In genomic region chr7:15922220-15922773, GRCm38 (mm10) we compare ENCODE assay signal across 8 mouse cellular contexts. TPM values are rescaled to one million over a fixed set of nuclear protein-coding genes. Genes with fewer than 3 reads are reported as not detected.
A peak's percentile ranks its signal among the peaks of the same experiment; 100 is the strongest.
DNase-seq lines count a peak whose midpoint lies in the region; ATAC-seq lines count a peak whose summit lies in the region.

Selenow (minus strand) TSS chr7:15922402.

- peaks cover 28% of the 10 kb centered on the region for H3K36me3 ChIP-seq in intestine, embryonic 14.5 days (ENCODE audit: control insufficient read depth, insufficient read depth, low read length)

- peak within 1 kb of the TSS; percentile 74 for H3K4me3 ChIP-seq in intestine, embryonic 14.5 days (ENCODE audit: low read depth, low read length)

- WGBS in intestine, embryonic 14.5 days: under 1% methylated on average over 33 of the region's 33 CpGs

- intact Hi-C loops in left cerebral cortex, postnatal 14 days (cut with DNase I): no loop called here

- ATAC-seq in intestine, embryonic 14.5 days (replicated peaks; ENCODE audit: low FRiP score, low TSS enrichment, low read depth): peak; percentile 98

- peak within 1 kb of the TSS; percentile 85 for H3K9ac ChIP-seq in intestine, embryonic 14.5 days (ENCODE audit: low read length)

- no peaks in the 10 kb centered on the region for H3K27me3 ChIP-seq in intestine, embryonic 14.5 days (replicated peaks; ENCODE audit: control insufficient read depth, insufficient read depth, low read length)

- DNase-seq in adrenal gland, adult (ENCODE audit: inconsistent age in 2 of 2, low spot score in 1 of 2): peak; percentile 92 to 98
- DNase-seq in embryo, embryonic 10.5 days (ENCODE audit: low spot score): peak; percentile 95
- DNase-seq in gastrocnemius, postnatal 25 days: peak; percentile 90
- peak; percentile 97 for DNase-seq in intestine, embryonic 14.5 days (ENCODE audit: low spot score)
- DNase-seq in left cerebral cortex, postnatal 14 days (ENCODE audit: low spot score in 2 of 2): peak; percentile 92 to 96
- peak; percentile 95 for DNase-seq in mesoderm, embryonic 11.5 days (ENCODE audit: low read depth, low spot score)
- DNase-seq in right cerebral cortex, postnatal 36 days (ENCODE audit: low spot score in 2 of 2): peak; percentile 90
- DNase-seq in yolk sac, embryonic 10.5 days (ENCODE audit: low spot score): peak; percentile 94

- H3K27ac ChIP-seq in intestine, embryonic 14.5 days (ENCODE audit: low read depth): peak within 1 kb of the TSS; percentile 76

- peaks cover 16% of the 10 kb centered on the region for H3K4me1 ChIP-seq in intestine, embryonic 14.5 days (replicated peaks; ENCODE audit: control insufficient read depth, insufficient read depth, low read length)

- H3K4me2 ChIP-seq in intestine, embryonic 14.5 days (ENCODE audit: low read length): peak within 1 kb of the TSS; percentile 81

- H3K9me3 ChIP-seq in intestine, embryonic 14.5 days (ENCODE audit: control insufficient read depth, low read length): no peaks in the 10 kb centered on the region

RNA-seq across cellular contexts. Expression of gene Selenow, which starts in this region (rescaled TPM):
- total RNA-seq in gastrocnemius, postnatal 25 days (2021): 1,000 to 10,000 TPM; 1,236 to 1,328 TPM
- 802 and 852 TPM in 2 replicates for polyA plus RNA-seq in intestine, embryonic 14.5 days (2014; fragmentation: Nextera tagmentation; extraction: Ambion mirVana)
- 1,000 to 10,000 TPM; 1,549 to 1,751 TPM for total RNA-seq in left cerebral cortex, postnatal 14 days (2021)

Comparison
In these comparisons a context has a peak if more than half of its experiments do, and no peak if none do; other contexts are left out.
1. Peak in every context shown above with its lines: DNase-seq, ATAC-seq, H3K4me3 ChIP-seq and H3K27ac ChIP-seq.